Mouse (Mus musculus) gastrocnemius, postnatal 4 days (tissue): Measurements from ENCODE around the gene Zfp52. TPM values are rescaled to one million over a fixed set of nuclear protein-coding genes. Genes with fewer than 3 reads are reported as not detected.

Source experiments
- DNase-seq, 2 experiments: peaks; one replicate each; pipeline ENCODE4 v3.0.0; 2021 to 2022; ENCODE audit warnings: low spot score in 2 of 2, mixed read lengths in 2 of 2
- long read RNA-seq, 2 experiments: library from polyadenylated mRNA; stranded (forward); transcript quantifications; one replicate each; pipeline ENCODE4 v2.0.0; 2021
- total RNA-seq, 2 experiments: library from RNA; stranded (reverse); gene quantifications; 2 replicates each; pipeline ENCODE4 v1.2.3; 2021

Gene Zfp52
- 1 to 10 TPM; 4.6 to 4.9 TPM for total RNA-seq
- long read RNA-seq, experiment 1, partial matches to known transcripts = 0 of 8 reads
- long read RNA-seq, experiment 1, other reads (novel, unspliced or antisense) = 4 of 8 reads
- long read RNA-seq, experiment 2, partial matches to known transcripts = 0 of 7 reads
- long read RNA-seq, experiment 2, other reads (novel, unspliced or antisense) = 6 of 7 reads

GRCm38 (mm10) chr17:21535096-21536001 lies at the start of gene Zfp52:
TSS of gene Zfp52 (plus strand) at chr17:21535539.
- peak in 1 of 2 experiments; percentile 50 for DNase-seq

- DNase-seq = peak; percentile 61 to 83
These were observed 46.4 kb upstream of the Zfp52 start, which contains the start of gene Zfp53 for GRCm38 (mm10) chr17:21488760-21489499. TSS of gene Zfp53 (plus strand) at chr17:21488998.

GRCm38 (mm10) chr17:21489500-21490001 lies 45.8 kb upstream of the Zfp52 start:
- no peak for DNase-seq

GRCm38 (mm10) chr17:21501365-21501764 lies 34.0 kb upstream of the Zfp52 start:
- DNase-seq = no peak

- no peak for DNase-seq
These were observed 30.8 kb upstream of the Zfp52 start for GRCm38 (mm10) chr17:21504524-21504923.

- no peak for DNase-seq
These were observed 29.1 kb upstream of the Zfp52 start for GRCm38 (mm10) chr17:21506258-21506657.

GRCm38 (mm10) chr17:21509756-21510155 lies 25.6 kb upstream of the Zfp52 start:
- DNase-seq = no peak

- peak in 1 of 2 experiments; percentile 51 for DNase-seq
These were observed 19.8 kb upstream of the Zfp52 start for GRCm38 (mm10) chr17:21515403-21516105.

GRCm38 (mm10) chr17:21516201-21517129 lies 18.9 kb upstream of the Zfp52 start:
- peak; percentile 41 to 77 for DNase-seq

- no peak for DNase-seq
These were observed 18.1 kb upstream of the Zfp52 start for GRCm38 (mm10) chr17:21517130-21517671.

- DNase-seq = no peak
These were observed 9.1 kb upstream of the Zfp52 start for GRCm38 (mm10) chr17:21526270-21526669.

GRCm38 (mm10) chr17:21530645-21531330 lies 4.6 kb upstream of the Zfp52 start:
- no peak for DNase-seq

- no peak for DNase-seq
These were observed 3.7 kb upstream of the Zfp52 start for GRCm38 (mm10) chr17:21531621-21532020.

- DNase-seq = peak; percentile 52 to 72
These were observed 3.0 kb upstream of the Zfp52 start for GRCm38 (mm10) chr17:21532101-21532951.

- DNase-seq = no peak
These were observed 1.4 kb upstream of the Zfp52 start for GRCm38 (mm10) chr17:21533961-21534360.

GRCm38 (mm10) chr17:21534460-21535095 lies 761 bp upstream of the Zfp52 start:
- no peak for DNase-seq

- no peak for DNase-seq
These were observed 757 bp downstream of the Zfp52 start for GRCm38 (mm10) chr17:21536096-21536495.
